Mouse (Mus musculus) left cerebral cortex, adult 2 months (tissue): ENCODE data around the gene Map3k12. TPM values are rescaled to one million over a fixed set of nuclear protein-coding genes. Genes with fewer than 3 reads are reported as not detected.
A peak's percentile ranks its signal among the peaks of the same experiment; 100 is the strongest.

ENCODE experiments used
- DNase-seq, 2 experiments: peaks; one replicate each; pipeline ENCODE4 v3.0.0; 2021 to 2022; ENCODE audit warnings: low spot score in 2 of 2, mixed read lengths in 1 of 2; ENCODE audit errors: extremely low spot score in 1 of 2
- H3K27ac ChIP-seq: fragments of 200-600 bp; 2 replicates; pipeline ENCODE4 v1.8.1; 2022
- H3K4me3 ChIP-seq: fragments of 200-600 bp; 2 replicates; pipeline ENCODE4 v1.8.1; 2022
- CTCF ChIP-seq: fragments of 200-600 bp; IDR thresholded peaks from 2 replicates; pipeline ENCODE4 v1.8.1; 2022; ENCODE audit warnings: antibody characterized with exemption, mild to moderate bottlenecking, moderate library complexity
- intact Hi-C: fragments of 180-260 bp; cut with DNase I; formaldehyde crosslinking; loops from one replicate; pipeline ENCODE4 v1.15.1; 2025
- total RNA-seq, 2 experiments: library from RNA; stranded (reverse); gene quantifications; 2 replicates each; pipeline ENCODE4 v1.2.3; 2021

Gene Map3k12
- total RNA-seq, 2 experiments from 2014 or later: 96.5 to 96.8 TPM

- Histone ChIP-seq H3K4me3 (peak within 1 kb of the TSS; percentile 91), H3K27ac (peak within 1 kb of the TSS; percentile 100)
- intact Hi-C loops: loop anchor here (1.0 to 5.0 kb wide), 4 partner anchors 28 to 153 kb away; partner anchors contain the start of genes Pcbp2 and Sp1
- TF ChIP-seq CTCF: no peak
- DNase-seq: peak; percentile 99 to 100
Measured at GRCm38 (mm10) chr15:102517976-102518858, 1.4 kb upstream of the Map3k12 start, which contains the start of gene Tarbp2. Gene Tarbp2, plus strand, starts transcription at chr15:102518192.

GRCm38 (mm10) chr15:102517631-102517975, 739 bp upstream of the Map3k12 start:
- TF ChIP-seq CTCF: no peak
- H3K4me3 ChIP-seq: peak overlapping the region; percentile 59
- DNase-seq: no peak
- peak overlapping the region; percentile 91 for H3K27ac ChIP-seq
- intact Hi-C loops: loop anchor here (1.0 to 5.0 kb wide), 2 partner anchors 47 to 110 kb away; partner anchors contain the start of genes Pcbp2 and Sp1

DNA sequence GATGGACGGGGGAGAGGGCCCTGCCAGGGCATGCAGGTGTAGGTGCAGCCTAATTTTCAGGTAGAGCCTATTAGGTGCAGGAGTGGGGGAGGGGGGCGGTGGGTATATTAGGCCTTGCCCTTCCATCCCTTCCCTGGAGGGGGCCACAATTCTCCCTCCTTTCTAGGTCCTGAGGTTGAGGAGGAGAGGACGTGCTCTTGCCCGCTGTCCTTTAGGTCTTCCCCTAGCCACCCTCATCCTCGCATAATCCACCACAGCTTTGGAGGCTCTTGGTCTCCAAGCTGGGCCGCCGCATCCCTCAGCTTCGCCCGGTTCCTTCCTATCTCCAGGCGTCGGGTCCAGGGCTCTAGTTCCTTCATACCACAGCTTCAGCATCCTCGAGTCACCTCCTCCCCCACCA, 571 bp downstream of the Map3k12 start:
- DNase-seq: no peak
- H3K27ac ChIP-seq: peak overlapping the region; percentile 91
- TF ChIP-seq CTCF: no peak; the same call in 1 of the 2 replicates
- intact Hi-C loops: loop anchor here (5.0 kb wide), 1 partner anchor 109 kb away; the partner anchor contains the start of gene Sp1
- H3K4me3 ChIP-seq: peak overlapping the region; percentile 59

- H3K27ac ChIP-seq: peak overlapping the region; percentile 91
- intact Hi-C loops: loop anchor here (5.0 kb wide), 1 partner anchor 108 kb away; the partner anchor contains the start of gene Sp1
- peak overlapping the region; percentile 59 for H3K4me3 ChIP-seq
- no peak for TF ChIP-seq CTCF
- peak in 1 of 2 experiments; percentile 13 for DNase-seq
Measured at GRCm38 (mm10) chr15:102515791-102516190, 1.1 kb downstream of the Map3k12 start.

- peak overlapping the region; percentile 59 for H3K4me3 ChIP-seq
- H3K27ac ChIP-seq: no peak overlapping the region
- intact Hi-C loops: loop anchor here (5.0 kb wide), 1 partner anchor 108 kb away; the partner anchor contains the start of gene Sp1
- no peak for TF ChIP-seq CTCF
- peak in 1 of 2 experiments; percentile 6 for DNase-seq
Measured at GRCm38 (mm10) chr15:102515261-102515660, 1.6 kb downstream of the Map3k12 start.

- H3K4me3 ChIP-seq: no peak overlapping the region
- no peak overlapping the region for H3K27ac ChIP-seq
- intact Hi-C loops: no loop called here
- peak in 1 of 2 experiments; percentile 3 for DNase-seq
- no peak for TF ChIP-seq CTCF
Measured at GRCm38 (mm10) chr15:102513004-102513403, 3.9 kb downstream of the Map3k12 start.

DNA sequence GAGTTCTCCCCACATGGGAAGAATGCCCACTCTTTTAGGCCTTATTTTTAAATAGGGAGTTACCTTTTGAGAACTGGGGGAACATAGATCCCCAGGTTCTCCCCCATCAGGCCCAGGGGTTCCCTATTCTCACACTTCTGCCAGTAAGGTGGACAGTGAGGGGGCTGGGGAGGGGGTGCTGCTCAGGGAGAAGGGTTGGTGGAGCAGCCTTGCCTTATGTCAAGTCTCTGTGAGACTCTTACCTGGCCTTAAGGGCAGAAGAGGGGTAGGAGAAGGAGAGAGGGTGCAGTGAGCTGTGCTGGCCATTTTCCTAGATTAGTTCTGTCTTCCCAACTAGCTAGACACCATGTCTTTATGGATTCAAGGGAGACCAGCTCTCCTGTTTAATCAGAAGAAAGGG, 4.4 kb downstream of the Map3k12 start:
- intact Hi-C loops: no loop called here
- Histone ChIP-seq H3K4me3 (no peak overlapping the region), H3K27ac (no peak overlapping the region; the same call in 1 of the 2 replicates)
- no peak for TF ChIP-seq CTCF
- DNase-seq: no peak

DNA sequence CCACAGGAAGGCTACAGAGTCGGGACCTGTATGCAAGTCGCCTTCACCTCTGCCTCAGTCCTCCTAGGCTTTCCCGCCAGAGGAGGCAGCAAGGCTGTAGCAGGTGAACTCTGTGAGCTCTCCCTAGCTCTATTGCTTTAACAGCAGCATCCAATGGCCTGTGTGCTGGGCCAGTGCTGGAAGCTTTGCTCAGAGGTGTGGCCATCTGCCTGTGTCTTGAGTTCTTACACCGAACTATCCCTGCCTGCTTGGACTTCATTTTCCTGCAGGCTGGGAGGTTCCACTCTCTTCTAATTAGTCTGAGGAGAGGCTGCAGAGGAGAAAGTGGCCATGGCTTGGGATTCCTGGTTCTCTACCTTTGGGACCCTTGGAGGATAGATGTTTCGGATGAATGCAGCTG, 4.9 kb downstream of the Map3k12 start:
- peak in 1 of 2 experiments; percentile 8 for DNase-seq
- peak overlapping the region; percentile 93; the same call in 1 of the 2 replicates for H3K27ac ChIP-seq
- intact Hi-C loops: no loop called here
- H3K4me3 ChIP-seq: no peak overlapping the region
- no peak for TF ChIP-seq CTCF

DNA sequence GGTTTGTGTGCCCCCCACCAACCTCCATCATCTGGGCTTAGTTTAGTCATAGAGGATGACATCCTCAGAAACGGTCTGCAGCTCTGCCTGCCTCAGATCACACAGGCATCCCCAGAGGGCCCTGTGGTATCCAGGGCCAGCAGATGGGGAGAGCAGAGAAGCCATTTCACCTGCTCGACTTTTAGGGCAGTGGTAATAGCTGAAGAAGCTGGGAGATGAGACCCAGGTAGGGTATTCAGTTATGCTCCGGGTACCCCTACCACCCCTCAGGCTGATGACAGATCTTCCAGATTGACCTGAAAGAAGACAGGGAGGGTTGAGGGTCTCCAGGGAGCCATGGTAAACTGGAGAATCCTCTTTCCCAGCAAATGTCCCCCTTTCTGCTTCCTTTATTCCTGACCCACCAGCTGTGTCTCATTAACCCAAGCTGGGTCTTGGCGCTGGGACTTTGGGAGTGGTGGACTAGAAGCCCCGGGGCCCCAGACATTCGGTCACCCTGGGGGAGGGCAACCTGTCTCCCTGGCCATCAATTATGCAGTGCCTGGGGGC, 5.5 kb downstream of the Map3k12 start:
- intact Hi-C loops: no loop called here

DNA sequence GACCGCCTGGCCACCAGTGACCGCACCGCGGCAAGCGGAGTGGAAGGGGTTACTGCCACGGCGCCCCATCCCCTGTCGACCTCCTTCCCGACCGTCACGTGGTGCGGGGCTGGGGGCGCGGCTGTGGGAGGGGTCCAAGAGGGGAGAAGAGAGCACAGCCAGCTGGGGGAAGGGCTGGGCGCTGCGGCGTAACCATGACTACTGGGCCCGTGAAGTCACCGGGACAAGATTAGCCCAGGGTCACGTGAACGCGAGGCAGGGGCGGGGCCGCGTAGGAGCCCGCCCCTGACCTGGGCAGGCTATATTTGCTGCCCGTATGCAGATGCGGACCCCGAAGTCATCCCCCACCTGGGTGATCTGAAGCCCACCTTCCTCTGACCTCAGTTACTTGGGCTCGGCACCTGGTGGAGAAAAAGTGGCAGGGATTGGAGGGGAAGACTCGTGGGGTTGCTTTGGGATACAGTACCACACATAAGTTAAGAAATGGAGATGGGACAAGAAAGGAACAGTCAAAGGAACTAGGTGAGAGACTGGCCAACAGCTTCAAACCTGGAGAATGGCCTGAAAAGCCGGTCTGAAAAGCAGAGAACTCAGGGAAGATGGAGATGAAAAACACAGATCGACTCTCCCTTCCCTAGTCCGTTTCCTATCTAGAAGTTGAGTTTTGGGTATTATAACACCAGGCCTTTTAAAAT, 6.1 kb downstream of the Map3k12 start:
- intact Hi-C loops: no loop called here
- DNase-seq: peak; percentile 84 to 86
- TF ChIP-seq CTCF: no peak; the same call in 1 of the 2 replicates
- peak overlapping the region; percentile 75 for H3K4me3 ChIP-seq
- H3K27ac ChIP-seq: peak overlapping the region; percentile 93

More for the DNA sequence above, 5.5 kb downstream of the Map3k12 start:
- H3K27ac ChIP-seq: peak overlapping the region; percentile 93
- H3K4me3 ChIP-seq: peak overlapping the region; percentile 75
- DNase-seq: peak; percentile 8 to 12
- no peak for TF ChIP-seq CTCF

- H3K27ac ChIP-seq: peak overlapping the region; percentile 93
- intact Hi-C loops: no loop called here
- H3K4me3 ChIP-seq: peak overlapping the region; percentile 75
- TF ChIP-seq CTCF: no peak
- peak in 1 of 2 experiments; percentile 27 for DNase-seq
Measured at GRCm38 (mm10) chr15:102510110-102510509, 6.8 kb downstream of the Map3k12 start.
